Mouse (Mus musculus) spleen, adult 12 weeks (tissue): Measurements from ENCODE around the gene Depdc5.
"Not testable (repeated sequence)": the region's sequence is repeated elsewhere in the genome, so short reads cannot be mapped to it uniquely, and the experiment has no call there.

Source experiments
- DNase-seq: peaks from one replicate; pipeline ENCODE4 v3.0.0; 2022; ENCODE audit warnings: low spot score

The Depdc5 gene

DNA sequence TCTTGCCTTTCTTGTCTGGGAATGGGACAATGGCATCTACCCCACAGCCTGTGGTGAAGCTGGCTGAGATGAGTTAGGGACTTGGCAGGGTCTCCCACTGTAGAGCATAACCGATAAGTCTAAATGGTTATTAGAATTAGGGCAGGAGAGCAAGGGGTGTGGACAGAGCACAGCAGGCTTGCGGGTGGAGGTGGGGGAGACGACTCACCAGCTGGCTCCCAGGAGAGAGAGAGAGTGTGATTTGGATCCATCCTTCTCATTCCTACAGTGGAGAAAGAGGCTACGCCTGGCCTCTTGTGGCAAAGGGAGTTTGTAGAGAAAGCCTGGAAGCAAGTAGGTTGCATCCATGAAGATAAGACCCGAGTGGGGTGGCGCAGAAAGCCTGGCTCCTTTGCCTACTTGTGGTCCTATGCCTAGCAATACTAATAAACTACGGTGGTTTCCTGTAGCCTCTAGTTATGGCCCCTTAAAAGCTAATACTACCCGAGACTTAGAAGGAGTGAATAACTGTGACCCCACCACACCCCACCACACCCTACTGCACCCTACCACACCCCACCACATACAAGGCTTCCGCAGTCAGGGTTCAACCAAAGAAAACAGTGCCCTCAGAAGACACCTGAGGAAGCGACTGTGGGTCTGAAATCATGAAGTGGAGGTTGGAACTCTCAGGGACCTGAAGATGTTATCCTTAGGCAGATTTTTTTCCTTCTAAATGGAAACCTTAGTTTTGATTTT lies 168.7 kb downstream of the Depdc5 start:
- DNase-seq: no peak

DNA sequence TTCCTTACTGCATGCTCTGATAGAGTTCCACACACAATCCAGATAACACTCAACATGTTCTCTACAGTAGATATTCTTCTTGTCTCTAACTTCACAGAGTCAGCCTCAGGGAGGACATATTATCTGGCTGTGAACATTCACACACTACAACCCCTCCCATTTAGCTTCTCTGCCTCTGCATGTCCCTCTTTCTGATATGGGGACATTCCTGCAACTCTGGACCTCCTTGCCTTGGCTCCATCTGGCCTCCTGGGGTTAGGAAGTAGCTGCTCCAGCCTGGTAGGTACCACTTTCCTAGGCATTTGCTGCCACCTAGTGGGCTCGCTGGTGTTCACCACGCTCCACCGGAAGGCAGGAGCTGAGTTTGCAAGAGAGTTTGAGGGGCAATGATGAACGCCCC lies 169.6 kb downstream of the Depdc5 start:
- peak; percentile 78 for DNase-seq

DNA sequence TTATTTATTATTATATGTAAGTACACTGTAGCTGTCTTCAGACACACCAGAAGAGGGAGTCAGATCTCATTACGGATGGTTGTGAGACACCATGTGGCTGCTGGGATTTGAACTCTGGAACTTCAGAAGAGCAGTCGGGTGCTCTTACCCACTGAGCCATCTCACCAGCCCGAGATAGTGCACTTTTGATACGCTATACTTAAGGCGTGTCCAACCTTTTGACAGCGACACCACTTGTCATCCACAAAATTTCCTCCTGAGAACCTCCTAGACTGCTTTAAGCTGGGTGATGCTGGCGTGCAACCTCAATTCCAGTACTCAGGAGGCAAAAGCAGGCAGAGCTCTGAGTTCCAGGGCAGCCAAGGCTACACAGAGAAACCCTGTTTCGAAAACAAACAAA lies 170.1 kb downstream of the Depdc5 start:
- DNase-seq: peak; percentile 27

DNA sequence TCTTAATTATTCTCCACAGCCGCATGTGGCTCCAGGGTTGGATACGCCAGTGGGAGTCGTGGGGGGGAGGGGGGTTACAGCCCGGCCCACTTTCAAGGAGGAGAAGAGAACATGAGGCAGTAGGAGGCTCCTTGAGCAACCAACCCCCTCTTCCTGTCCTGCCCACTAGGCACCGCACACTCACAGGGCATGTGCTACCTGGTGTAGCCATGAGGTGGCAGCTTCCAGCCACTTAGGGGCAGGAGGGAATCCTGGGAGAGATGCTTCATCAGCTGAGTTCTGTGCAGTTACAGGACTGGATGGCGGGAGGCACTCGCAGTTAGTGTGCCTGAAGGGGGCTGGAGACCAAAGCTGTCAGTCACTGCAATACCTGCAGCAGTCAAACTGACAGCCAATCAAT lies 170.6 kb downstream of the Depdc5 start:
- DNase-seq: peak; percentile 27

DNA sequence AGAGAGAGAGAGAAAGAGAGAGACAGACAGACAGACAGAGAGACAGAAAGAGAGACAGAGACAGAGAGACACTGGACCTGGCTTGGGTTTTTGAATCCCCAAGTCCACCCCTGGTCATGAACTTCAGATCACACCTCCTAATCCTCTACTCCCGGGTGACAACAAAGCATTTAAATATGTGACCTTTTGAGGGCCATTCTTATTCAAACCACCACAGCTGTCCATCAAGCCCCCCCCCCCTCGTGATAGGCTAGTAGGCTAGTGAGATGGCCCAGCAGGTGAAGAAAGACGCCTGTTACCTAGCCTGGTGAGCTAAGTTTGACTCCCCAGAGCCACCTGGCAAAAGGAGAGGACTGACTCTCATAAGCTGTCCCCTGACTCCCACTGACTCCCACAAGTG lies 171.4 kb downstream of the Depdc5 start:
- DNase-seq: no peak

DNA sequence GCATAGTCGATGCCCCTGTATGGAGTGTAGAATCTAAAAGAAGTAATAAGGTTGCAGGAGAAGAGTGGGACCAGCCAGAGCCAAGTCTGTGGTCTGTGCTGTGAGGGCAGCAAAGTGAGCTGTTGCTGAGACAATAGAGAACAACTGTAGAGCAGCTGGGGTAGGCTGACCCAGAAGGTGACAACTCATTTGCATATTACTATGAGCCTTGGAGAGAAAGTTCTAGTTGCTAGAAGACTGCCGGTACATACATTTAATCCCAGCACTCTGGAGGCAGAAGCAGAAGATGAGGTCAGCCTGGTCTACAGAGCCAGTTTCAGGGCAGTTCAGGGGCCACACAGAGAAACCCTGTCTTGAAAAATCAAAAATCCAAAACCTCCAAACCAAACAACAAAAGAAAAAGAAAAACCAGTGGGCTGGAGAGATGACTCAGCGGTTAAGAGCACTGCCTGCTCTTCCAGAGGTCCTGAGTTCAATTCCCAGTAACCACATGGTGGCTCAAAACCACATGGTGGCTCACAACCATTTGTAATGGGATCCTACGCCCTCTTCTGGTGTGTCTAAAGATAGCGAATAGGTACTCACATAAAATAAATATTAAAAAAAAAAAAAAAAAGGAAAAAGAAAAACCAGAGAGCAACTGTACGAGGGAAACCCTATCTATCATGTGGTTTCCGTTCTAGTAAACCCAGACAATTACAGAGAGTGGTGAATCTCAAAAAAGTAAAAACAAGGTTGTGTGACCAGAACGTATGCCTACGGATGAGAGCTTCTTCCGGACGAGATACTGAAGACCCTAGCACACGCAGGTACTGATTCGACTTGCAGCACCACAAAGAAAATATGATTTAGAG lies 175.4 kb downstream of the Depdc5 start:
- no peak for DNase-seq

DNA sequence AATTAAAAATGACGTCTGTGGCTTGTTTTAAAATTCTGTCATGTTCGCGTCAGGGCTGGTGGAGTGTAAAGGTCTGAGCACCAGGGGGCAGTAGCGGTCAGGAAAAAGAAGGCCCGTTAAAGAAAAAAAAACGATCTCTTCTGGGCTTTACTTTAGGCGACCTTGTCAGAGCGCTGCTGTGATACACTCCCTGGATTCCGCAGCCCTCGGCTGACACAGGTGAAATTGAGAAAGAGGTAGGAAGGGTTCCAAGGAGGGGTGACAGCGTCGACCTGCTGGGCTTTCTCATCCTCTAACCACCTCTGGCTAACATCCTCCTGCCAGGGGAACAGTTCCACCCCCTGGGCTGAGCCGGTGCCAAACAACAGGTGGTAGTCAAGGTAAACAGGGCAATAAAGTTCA lies 176.0 kb downstream of the Depdc5 start:
- DNase-seq: peak; percentile 63

DNA sequence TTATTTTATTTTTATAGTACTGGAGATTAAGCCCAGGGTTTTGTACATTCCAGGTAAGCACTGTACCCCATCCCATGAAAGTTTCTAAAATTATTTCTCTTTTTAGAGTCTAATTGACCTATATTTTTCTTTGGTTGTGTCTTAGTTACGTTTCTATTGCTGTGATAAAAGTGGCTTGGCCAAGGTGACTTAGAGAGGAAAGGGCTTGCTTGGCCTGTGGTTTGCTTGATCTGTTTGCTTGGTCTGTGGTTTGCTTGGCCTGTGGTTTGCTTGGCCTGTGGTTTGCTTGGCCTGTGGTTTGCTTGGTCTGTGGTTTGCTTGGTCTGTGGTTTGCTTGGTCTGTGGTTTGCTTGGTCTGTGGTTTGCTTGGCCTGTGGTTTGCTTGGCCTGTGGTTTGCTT lies 177.2 kb downstream of the Depdc5 start:
- not testable (repeated sequence) for DNase-seq

DNA sequence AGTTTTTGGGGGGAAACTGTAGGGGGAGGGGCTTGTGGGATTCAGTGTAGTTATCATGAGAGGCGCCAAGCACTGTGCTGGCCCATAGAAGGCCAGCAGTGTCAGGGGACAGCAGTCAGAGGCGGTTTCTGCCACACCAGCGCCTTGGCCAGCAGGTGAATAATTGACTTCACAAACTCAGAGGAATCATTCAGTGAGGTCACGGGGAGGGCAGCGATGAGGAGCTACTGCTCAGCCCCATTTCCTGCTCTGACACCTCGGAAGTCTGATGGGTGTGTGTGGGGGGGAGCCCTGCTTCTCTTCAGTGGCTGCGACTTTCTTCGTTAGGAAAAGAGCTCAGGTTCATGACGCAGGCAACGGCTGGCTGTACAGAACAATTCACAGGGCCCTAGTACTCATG lies 179.9 kb downstream of the Depdc5 start:
- no peak for DNase-seq
